Mouse (Mus musculus) testis, adult 2 months (tissue): ENCODE data around the gene Zbtb7b. TPM values are rescaled to one million over a fixed set of nuclear protein-coding genes. Genes with fewer than 3 reads are reported as not detected.

Experiments used
- H3K27ac ChIP-seq: fragments of 200-500 bp; 2 replicates; pipeline ENCODE4 v1.5.1; 2012; ENCODE audit warnings: low read depth, low read length; ENCODE audit not compliant: control insufficient read depth, insufficient read depth
- H3K27me3 ChIP-seq: fragments of 200-500 bp; 2 replicates; pipeline ENCODE4 v1.6.1; 2012; ENCODE audit warnings: mild to moderate bottlenecking, low read length, moderate library complexity; ENCODE audit not compliant: control insufficient read depth, insufficient read depth
- H3K36me3 ChIP-seq: fragments of 200-500 bp; 2 replicates; pipeline ENCODE4 v1.6.1; 2012; ENCODE audit warnings: mild to moderate bottlenecking, low read length; ENCODE audit not compliant: control insufficient read depth, insufficient read depth
- H3K4me1 ChIP-seq: fragments of 200-500 bp; 2 replicates; pipeline ENCODE4 v1.6.1; 2012; ENCODE audit warnings: low read length; ENCODE audit not compliant: control insufficient read depth, insufficient read depth
- H3K4me3 ChIP-seq: fragments of 200-500 bp; 2 replicates; pipeline ENCODE4 v1.5.1; 2012; ENCODE audit warnings: low read depth, mild to moderate bottlenecking, low read length, moderate library complexity, mixed read lengths; ENCODE audit not compliant: control insufficient read depth
- CTCF ChIP-seq: fragments of 200-500 bp; IDR thresholded peaks from 2 replicates; pipeline ENCODE4 v1.5.1; 2012; ENCODE audit warnings: low read depth, mild to moderate bottlenecking, inconsistent platforms, low read length, moderate library complexity; ENCODE audit not compliant: control insufficient read depth, insufficient read depth, insufficient replicate concordance
- POLR2A ChIP-seq: fragments of 200-500 bp; IDR thresholded peaks from 2 replicates; pipeline ENCODE4 v1.6.1; 2012; ENCODE audit warnings: low read depth, mild to moderate bottlenecking, inconsistent platforms, low read length, moderate library complexity; ENCODE audit not compliant: control insufficient read depth
- polyA plus RNA-seq: library from polyadenylated mRNA; depleted of rRNA; stranded (reverse); fragments of >200 nt; gene quantifications from 2 replicates; pipeline ENCODE4 v1.2.3, GENCODE M21; 2012; rRNA removed

The Zbtb7b gene
- polyA plus RNA-seq: 4.4 and 5.9 TPM in 2 replicates

DNA sequence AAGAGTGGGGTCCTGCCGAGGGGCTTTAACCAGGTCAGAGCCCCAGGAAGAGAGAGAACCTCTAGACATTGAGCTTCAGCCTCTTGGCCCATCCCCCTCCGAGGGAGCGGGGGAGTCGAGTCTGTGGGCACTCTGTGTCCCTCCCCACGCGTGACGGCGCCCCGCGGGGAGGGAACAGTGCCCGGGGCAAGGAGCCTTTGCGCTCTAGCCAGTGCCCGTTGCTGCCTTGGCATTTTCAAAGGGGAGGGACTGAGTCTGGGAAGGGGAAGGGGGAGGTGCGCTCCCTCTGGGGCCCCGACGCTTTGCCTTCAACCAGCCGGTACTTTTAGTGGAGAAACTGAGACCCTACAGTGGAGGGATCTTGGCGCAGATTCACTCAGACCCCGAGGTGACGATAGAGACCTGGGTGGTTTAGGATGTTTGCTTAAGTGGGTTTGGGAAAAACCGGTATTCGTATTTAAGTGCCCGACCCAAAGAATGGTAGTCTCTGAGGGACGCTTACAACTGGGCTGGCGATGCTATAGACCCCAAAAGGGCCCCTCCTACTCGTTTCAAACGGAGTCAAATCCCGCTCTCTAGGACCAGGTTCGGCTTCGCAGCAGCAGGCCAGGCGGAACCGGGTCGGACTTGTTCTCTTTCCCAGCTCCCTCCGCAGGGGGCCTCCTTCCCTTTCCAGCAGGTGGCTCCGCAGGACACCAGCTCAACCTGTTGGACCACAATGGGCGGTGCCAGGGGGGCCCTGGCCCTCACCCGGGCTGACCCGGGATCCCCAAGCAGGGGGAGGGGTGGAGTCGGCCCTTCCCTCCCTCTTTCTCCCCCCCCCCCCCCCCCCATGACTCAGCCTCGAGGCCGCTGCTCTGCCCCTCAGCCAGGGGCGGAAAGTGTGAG lies at the start of gene Zbtb7b:
Gene Zbtb7b, minus strand, starts transcription at position 771 of the 888 bp plus-strand sequence.
- peaks cover 26% of the 10 kb centered on the region for H3K4me1 ChIP-seq
- no peak for TF ChIP-seq POLR2A
- no peak for TF ChIP-seq CTCF
- peak within 1 kb of the TSS; percentile 85 for H3K4me3 ChIP-seq
- H3K36me3 ChIP-seq: no peaks in the 10 kb centered on the region
- H3K27ac ChIP-seq: peak within 1 kb of the TSS; percentile 93
- no peaks in the 10 kb centered on the region for H3K27me3 ChIP-seq

DNA sequence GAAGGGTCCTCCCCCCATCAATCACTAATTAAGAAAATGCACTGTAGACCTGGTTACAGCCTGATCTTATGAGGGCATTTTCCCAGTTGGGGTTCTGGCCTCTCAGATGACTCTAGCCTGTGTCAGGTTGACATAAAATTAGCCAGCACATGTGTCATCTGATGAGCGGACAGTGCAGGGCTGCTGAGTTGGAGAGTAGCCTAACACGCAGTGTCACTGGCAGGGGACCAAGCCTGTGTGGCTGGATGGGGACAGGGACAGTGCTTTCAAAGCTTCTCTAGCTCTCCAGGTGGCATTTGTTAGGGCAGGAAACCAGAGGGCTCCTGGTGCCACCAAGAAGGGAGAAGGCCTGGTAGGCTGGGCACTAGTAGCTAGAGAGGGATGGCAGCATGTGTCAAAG lies 46.1 kb upstream of the Zbtb7b start:
- Histone ChIP-seq H3K4me3 (no peak overlapping the region), H3K36me3 (no peaks in the 10 kb centered on the region), H3K27ac (no peak overlapping the region), H3K27me3 (no peaks in the 10 kb centered on the region), H3K4me1 (peaks cover 19% of the 10 kb centered on the region)
- no peak for TF ChIP-seq POLR2A
- TF ChIP-seq CTCF: no peak

DNA sequence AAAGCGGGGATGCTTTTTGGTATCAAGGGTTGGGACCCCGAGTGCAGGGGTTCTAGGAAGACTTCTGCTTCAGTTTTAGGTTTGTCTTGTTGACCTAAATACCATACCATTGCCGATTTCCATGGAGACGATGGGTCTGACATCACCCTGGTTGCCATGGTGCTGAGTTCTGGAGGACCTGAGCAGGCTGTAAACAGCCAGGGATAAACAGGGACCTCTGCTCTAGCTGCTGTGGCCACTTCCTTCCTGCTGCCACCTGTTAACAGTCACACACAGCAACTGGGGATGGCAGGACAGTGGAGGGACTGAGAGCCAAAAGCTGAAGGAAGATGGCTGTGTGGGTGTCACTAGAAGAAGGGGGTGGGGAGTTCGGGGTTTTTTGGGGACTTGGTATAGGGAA lies 42.7 kb upstream of the Zbtb7b start:
- Histone ChIP-seq H3K27ac (peak overlapping the region; percentile 73), H3K36me3 (no peaks in the 10 kb centered on the region; the same call in 1 of the 2 replicates), H3K27me3 (no peaks in the 10 kb centered on the region), H3K4me3 (peak overlapping the region; percentile 91), H3K4me1 (peaks cover 21% of the 10 kb centered on the region)
- TF ChIP-seq CTCF (no peak), POLR2A (peak; percentile 60; the same call in 1 of the 2 replicates)

DNA sequence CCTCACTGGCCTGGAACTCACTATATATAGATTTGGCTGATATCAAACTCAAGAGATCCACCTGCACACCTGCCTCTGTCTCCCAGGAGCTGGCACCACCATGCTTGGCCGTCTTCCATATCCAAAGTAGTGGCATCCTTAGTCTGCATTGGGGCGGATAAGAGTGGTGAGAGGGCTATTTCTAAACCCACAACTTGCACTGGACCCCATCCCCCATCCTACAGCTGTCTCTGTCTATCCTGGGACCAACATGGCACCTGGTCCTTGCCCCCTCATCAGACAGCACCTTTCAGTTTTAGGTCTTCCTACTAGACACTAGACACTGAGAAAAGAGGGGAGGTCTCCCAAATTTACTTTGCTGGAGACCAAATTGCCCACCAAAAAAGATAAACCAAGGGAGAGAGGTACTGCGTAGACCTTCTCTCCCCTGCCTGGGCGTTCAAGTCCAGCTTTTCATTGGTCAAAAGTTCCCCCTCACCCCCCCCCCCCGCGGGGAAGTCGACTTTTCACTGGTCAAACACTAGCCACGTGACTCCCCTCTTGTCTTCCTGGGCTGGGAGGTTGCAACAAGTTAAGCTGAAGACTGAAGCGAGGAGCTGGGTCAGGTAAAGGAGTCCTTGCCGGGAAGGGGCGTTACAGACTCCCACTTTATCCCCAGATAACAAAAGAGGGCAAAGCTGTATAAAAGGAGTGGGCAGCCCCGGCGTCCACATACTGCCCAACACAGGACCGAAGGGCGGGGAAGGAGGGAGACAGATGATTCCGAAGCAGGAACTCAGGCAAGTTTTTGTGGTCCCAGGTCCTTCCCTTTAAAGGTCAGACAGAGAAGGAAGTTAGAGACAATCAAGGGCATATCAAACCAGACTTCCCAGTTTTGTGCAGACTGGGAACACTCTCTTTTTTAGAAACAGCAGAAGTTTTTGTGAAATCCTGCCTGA lies 41.9 kb upstream of the Zbtb7b start, which contains the start of gene Pbxip1:
Gene Pbxip1, plus strand, starts transcription at position 531 of the 938 bp plus-strand sequence.
- Histone ChIP-seq H3K4me3 (peak within 1 kb of the TSS; percentile 91), H3K4me1 (peaks cover 21% of the 10 kb centered on the region), H3K36me3 (no peaks in the 10 kb centered on the region; the same call in 1 of the 2 replicates), H3K27me3 (no peaks in the 10 kb centered on the region), H3K27ac (peak within 1 kb of the TSS; percentile 73)
- no peak for TF ChIP-seq POLR2A
- TF ChIP-seq CTCF: no peak

DNA sequence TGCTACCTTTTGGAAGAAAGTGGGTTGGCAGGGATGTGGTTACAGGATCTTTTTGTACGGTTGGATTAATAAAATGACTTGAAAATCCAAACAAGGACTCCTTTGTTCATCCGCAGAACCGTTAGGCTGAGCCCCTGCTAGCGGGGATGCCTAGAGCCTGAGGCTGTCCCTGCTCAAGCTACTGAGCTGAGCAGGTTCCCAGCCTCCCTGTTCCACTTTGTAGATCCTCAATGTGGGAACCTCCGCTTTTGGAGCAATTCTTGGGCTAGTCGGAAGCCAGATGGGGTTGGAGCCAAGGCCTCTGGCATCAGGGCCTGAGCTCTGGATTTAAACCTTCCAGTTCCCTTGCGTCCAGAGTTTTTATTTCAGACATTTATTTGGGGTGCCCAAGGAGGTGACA lies 40.5 kb upstream of the Zbtb7b start:
- H3K27me3 ChIP-seq: no peaks in the 10 kb centered on the region
- H3K27ac ChIP-seq: no peak overlapping the region
- TF ChIP-seq CTCF: no peak
- no peak for TF ChIP-seq POLR2A
- peaks cover 26% of the 10 kb centered on the region for H3K4me1 ChIP-seq
- H3K36me3 ChIP-seq: no peaks in the 10 kb centered on the region; the same call in 1 of the 2 replicates
- no peak overlapping the region for H3K4me3 ChIP-seq

DNA sequence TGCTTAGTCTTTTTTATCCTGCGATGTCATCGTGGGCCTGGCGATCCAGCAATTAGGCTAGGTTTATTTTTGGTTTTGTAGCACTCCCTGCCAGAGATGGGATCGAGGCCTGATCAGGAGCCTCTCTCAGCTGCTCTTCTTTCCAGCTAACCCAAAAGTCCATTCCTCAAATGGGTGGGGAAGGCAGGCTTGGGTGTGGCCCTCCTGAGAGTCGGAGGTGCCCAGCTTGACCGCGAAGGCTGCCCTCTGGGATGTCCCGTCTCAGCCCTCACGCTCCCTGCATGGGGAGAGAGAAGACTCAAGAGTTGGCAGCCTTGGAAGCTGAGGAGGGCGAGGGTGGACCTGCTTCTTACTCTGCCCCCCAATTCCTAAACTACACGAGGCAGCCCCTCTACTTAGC lies 40.0 kb upstream of the Zbtb7b start:
- TF ChIP-seq POLR2A (no peak), CTCF (no peak)
- Histone ChIP-seq H3K27me3 (no peaks in the 10 kb centered on the region), H3K36me3 (no peaks in the 10 kb centered on the region; the same call in 1 of the 2 replicates), H3K4me1 (peaks cover 26% of the 10 kb centered on the region), H3K27ac (no peak overlapping the region), H3K4me3 (no peak overlapping the region)

DNA sequence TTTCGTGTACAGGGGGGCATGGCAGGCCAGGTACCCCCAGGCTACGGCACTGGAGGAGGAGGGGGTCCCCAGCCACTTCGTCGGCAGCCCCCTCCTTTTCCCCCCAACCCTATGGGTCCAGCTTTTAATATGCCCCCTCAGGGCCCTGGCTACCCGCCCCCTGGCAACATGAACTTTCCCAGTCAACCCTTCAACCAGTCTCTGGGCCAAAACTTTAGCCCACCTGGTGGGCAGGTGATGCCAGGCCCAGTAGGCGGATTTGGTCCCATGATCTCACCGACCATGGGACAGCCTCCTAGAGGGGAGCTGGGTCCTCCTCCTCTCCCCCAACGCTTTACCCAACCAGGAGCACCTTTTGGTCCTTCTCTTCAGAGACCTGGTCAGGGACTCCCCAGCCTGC lies 38.0 kb upstream of the Zbtb7b start:
- no peaks in the 10 kb centered on the region for H3K27me3 ChIP-seq
- no peak overlapping the region; the same call in 1 of the 2 replicates for H3K4me3 ChIP-seq
- H3K4me1 ChIP-seq: peaks cover 22% of the 10 kb centered on the region
- no peak overlapping the region for H3K27ac ChIP-seq
- no peak for TF ChIP-seq CTCF
- TF ChIP-seq POLR2A: no peak
- no peaks in the 10 kb centered on the region; the same call in 1 of the 2 replicates for H3K36me3 ChIP-seq
